Mouse (Mus musculus) C2C12 (cell line): Measurements from ENCODE around the gene Rai14. TPM values are rescaled to one million over a fixed set of nuclear protein-coding genes. Genes with fewer than 3 reads are reported as not detected.
A peak's percentile ranks its signal among the peaks of the same experiment; 100 is the strongest.

ENCODE experiments used
- H3K27me3 ChIP-seq: one replicate; pipeline ENCODE4 v1.6.1; 2011; ENCODE audit not compliant: control insufficient read depth, insufficient read depth, insufficient read length
- H3K36me3 ChIP-seq: one replicate; pipeline ENCODE4 v1.6.1; 2011; ENCODE audit not compliant: control insufficient read depth, insufficient read depth
- H3K4me3 ChIP-seq: one replicate; pipeline ENCODE4 v1.5.1; 2011; ENCODE audit warnings: mild to moderate bottlenecking, control low read depth; ENCODE audit not compliant: poor library complexity, insufficient read depth, severe bottlenecking
- H3K79me2 ChIP-seq: one replicate; pipeline ENCODE4 v1.6.1; 2011; ENCODE audit not compliant: control insufficient read depth, insufficient read depth
- H3K79me3 ChIP-seq: one replicate; pipeline ENCODE4 v1.6.1; 2011; ENCODE audit warnings: low read depth, control low read depth
- H3ac ChIP-seq: one replicate; pipeline ENCODE3; 2011; ENCODE audit warnings: low read depth; ENCODE audit not compliant: control insufficient read depth, insufficient read length
- CEBPB ChIP-seq: IDR thresholded peaks from one replicate; pipeline ENCODE4 v1.6.1; 2011; ENCODE audit warnings: low read depth, mild to moderate bottlenecking, control low read depth, moderate library complexity
- CTCF ChIP-seq: IDR thresholded peaks from one replicate; pipeline ENCODE4 v1.5.1; 2011; ENCODE audit not compliant: control insufficient read depth, insufficient read depth, insufficient read length
- FOSL1 ChIP-seq: IDR thresholded peaks from one replicate; pipeline ENCODE4 v1.8.0; 2011; ENCODE audit warnings: mild to moderate bottlenecking, low read length; ENCODE audit not compliant: poor library complexity, insufficient read depth, severe bottlenecking
- MAX ChIP-seq: IDR thresholded peaks from one replicate; pipeline ENCODE4 v1.6.1; 2011; ENCODE audit warnings: mild to moderate bottlenecking, control low read depth
- MYOD1 ChIP-seq: IDR thresholded peaks from one replicate; pipeline ENCODE4 v1.6.1; 2011; ENCODE audit warnings: low read depth; ENCODE audit not compliant: control insufficient read depth, insufficient read length
- MYOG ChIP-seq: IDR thresholded peaks from one replicate; pipeline ENCODE4 v1.6.1; 2011; ENCODE audit not compliant: control insufficient read depth, insufficient read length; ENCODE audit errors: extremely low read depth
- USF1 ChIP-seq: IDR thresholded peaks from one replicate; pipeline ENCODE4 v1.6.1; 2011; ENCODE audit warnings: low read depth, mild to moderate bottlenecking, control low read depth, moderate library complexity
- polyA plus RNA-seq: library from polyadenylated mRNA; unstranded; fragments of >200 nt; fragmentation: generic; extraction: Trizol; gene quantifications from one replicate; pipeline ENCODE4 v1.2.1, GENCODE M21; 2012; ENCODE audit warnings: missing spikeins

Gene Rai14
- polyA plus RNA-seq, 1 experiment: 55.1 TPM

DNA sequence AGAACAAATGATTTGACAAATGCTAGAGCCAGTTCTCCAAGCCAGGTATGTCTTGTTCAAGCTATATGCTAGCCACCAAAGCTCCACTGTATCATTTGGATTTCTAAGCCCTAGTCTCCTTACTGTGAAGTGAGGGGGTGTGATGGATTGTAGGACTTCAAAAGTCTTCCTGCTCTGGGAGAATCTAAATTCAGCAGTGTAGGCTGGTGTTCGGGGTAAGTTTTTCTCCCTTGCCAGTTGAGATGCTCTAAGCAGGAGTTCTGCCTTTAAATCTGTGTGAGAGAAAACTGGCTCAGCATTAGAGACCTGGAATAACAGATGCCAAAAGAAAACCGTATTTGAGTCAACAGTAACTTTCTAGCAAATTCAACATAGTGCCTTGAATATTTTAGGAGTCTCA is 35.9 kb upstream of the Rai14 start:
- Histone ChIP-seq H3K4me3 (no peak overlapping the region), H3ac (no peak overlapping the region), H3K79me3 (no peaks in the 10 kb centered on the region), H3K27me3 (no peaks in the 10 kb centered on the region), H3K79me2 (no peaks in the 10 kb centered on the region), H3K36me3 (no peaks in the 10 kb centered on the region)
- TF ChIP-seq MAX: no peak
- no peak for TF ChIP-seq MYOD1
- no peak for TF ChIP-seq CTCF
- TF ChIP-seq FOSL1: no peak

DNA sequence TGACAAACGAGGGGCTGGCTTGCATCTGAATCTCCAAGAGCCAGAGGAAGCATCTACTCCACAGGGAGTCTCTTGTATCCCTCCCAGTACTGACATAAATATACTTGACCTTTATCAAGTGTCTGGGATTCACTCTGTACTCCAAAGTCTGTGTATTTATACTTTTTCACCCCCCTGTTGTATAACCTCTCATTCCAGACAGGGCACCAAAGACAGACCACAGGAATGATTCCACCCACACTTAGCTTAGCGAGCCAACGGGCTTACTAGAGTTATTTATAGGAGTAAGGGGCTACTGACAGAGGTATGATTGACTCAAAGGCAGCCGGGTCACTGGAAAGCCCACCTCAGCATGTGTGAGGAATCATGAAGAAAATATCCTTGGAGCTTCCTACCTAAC is 35.3 kb upstream of the Rai14 start:
- no peak for TF ChIP-seq FOSL1
- no peak for TF ChIP-seq MYOG
- TF ChIP-seq CTCF: no peak

DNA sequence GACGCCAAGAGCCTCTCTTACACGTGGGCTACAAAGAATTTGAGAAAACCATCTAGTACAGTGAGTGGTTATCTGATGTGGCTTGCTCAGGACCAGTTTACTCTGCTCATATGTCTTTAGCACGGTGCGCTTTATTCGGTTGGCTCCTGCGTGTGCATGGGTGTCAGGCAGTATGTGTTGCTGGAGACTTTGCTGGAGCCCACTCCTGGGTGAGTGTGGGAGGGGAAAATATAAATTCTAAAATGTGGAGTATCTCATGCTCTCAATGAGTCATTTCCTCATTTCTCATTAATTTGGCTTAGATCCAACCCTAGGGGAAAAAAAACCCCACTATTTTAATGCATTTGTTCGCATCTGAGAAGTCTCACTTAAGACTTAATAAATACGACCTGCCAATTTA is 33.2 kb upstream of the Rai14 start:
- no peak overlapping the region for H3ac ChIP-seq
- H3K79me3 ChIP-seq: no peaks in the 10 kb centered on the region
- TF ChIP-seq MYOG: no peak
- TF ChIP-seq USF1: peak; percentile 22
- peak; percentile 35 for TF ChIP-seq FOSL1
- TF ChIP-seq MAX: no peak
- TF ChIP-seq MYOD1: no peak
- H3K4me3 ChIP-seq: no peak overlapping the region
- H3K79me2 ChIP-seq: no peaks in the 10 kb centered on the region
- no peaks in the 10 kb centered on the region for H3K27me3 ChIP-seq
- H3K36me3 ChIP-seq: no peaks in the 10 kb centered on the region

More for the DNA sequence above, 35.3 kb upstream of the Rai14 start:
- Histone ChIP-seq H3K79me2 (no peaks in the 10 kb centered on the region), H3ac (no peak overlapping the region), H3K4me3 (no peak overlapping the region), H3K36me3 (no peaks in the 10 kb centered on the region), H3K79me3 (no peaks in the 10 kb centered on the region), H3K27me3 (no peaks in the 10 kb centered on the region)

DNA sequence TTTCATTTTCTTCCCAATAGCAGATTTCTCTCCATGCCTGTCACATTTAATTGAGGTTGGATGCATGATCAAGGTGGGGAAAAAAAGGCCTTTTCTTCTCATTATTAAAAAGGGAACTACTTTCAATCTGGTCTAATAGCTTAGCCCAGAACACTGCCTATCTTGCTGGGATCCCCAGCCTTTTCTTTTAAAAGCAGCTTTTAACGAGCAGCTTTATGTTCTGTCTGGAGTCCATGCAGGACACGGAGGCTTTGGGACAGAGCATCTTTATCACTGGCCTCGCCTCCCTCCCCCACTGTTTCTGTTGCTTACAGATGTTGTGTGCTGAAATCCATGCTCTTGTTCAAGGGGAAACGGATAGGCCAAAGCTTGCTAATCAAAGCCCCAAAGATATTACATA is 32.8 kb upstream of the Rai14 start:
- TF ChIP-seq MYOG: no peak
- TF ChIP-seq CEBPB: no peak
- no peak for TF ChIP-seq MYOD1
- no peaks in the 10 kb centered on the region for H3K79me3 ChIP-seq
- no peaks in the 10 kb centered on the region for H3K27me3 ChIP-seq
- H3ac ChIP-seq: peak overlapping the region; percentile 13
- H3K79me2 ChIP-seq: no peaks in the 10 kb centered on the region
- no peak overlapping the region for H3K4me3 ChIP-seq
- no peaks in the 10 kb centered on the region for H3K36me3 ChIP-seq

DNA sequence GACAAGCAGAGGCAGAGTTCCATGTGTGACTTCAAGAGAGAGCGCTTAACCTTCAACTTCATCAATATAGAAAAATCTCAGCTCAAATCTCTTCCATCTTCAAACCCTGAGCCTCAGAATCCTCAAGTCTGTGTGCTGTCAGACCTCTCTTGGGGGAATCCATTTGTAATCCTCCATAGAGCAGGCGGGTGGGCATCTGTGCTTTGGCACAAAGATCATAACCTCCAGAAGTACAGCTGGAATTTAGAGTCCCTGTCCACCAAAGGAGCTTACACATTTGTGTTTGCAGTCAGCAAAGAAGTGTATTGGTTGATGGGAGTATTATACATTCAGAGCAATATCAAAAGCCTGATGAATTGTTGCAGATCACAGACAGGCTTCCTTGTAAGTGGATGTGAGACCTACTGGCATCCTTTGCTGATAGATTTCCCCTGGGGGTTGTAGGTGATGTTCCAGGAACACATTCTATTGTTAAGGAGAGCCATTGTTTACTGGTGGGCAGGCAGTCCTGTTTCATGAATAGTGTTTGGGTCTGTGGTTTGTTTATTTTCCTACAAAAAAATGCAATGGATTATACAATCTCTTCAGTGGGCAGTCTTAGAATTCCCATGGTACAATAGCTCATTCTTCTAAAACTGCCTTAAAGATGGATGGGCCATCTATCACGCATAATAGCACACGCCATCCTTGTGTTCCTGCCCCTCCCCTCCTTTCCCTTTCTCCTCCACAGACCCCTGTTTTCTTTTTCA is 32.1 kb upstream of the Rai14 start:
- TF ChIP-seq FOSL1 (no peak), USF1 (no peak), CEBPB (no peak), MAX (no peak), CTCF (no peak), MYOD1 (no peak), MYOG (no peak)
- H3K27me3 ChIP-seq: no peaks in the 10 kb centered on the region
- H3K4me3 ChIP-seq: no peak overlapping the region
- H3ac ChIP-seq: no peak overlapping the region
- H3K36me3 ChIP-seq: no peaks in the 10 kb centered on the region
- H3K79me2 ChIP-seq: no peaks in the 10 kb centered on the region
- no peaks in the 10 kb centered on the region for H3K79me3 ChIP-seq

DNA sequence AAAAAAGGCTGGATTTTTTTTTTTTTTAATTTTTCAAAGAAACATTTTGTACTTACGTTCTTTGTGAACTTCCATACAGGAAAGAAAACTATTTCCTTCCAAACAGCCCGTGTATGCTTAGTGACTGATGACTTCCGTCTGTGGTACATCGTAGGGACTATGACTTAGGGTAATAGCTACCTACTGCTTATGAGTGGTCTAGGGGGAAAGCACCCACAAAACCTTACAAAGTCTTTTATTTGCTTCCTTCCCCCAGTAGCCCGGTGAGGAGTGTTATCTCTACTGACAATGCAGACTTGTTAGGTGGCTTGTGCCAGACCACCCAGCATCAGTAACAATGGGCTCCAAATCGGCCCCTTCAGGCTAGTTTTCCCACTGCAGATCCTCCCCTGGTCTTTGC is 28.0 kb upstream of the Rai14 start:
- H3K36me3 ChIP-seq: no peaks in the 10 kb centered on the region

More for the DNA sequence above, 28.0 kb upstream of the Rai14 start:
- H3K79me2 ChIP-seq: no peaks in the 10 kb centered on the region
- no peak for TF ChIP-seq CTCF
- no peak overlapping the region for H3K4me3 ChIP-seq
- H3ac ChIP-seq: no peak overlapping the region
- no peaks in the 10 kb centered on the region for H3K79me3 ChIP-seq
- no peaks in the 10 kb centered on the region for H3K27me3 ChIP-seq
